Mouse (Mus musculus): ENCODE measurements around the gene Itpa. TPM values are rescaled to one million over a fixed set of nuclear protein-coding genes. Genes with fewer than 3 reads are reported as not detected.

Gene Itpa
- polyA plus RNA-seq, 1 experiment from 2014 or later: 60.8 TPM

GRCm38 (mm10) chr2:130663342-130663741 is 4.1 kb upstream of the Itpa start:
- Histone ChIP-seq H3K4me2 (replicated peaks; ENCODE audit: low read depth) (peak overlapping the region; percentile 70), H3K4me3 (ENCODE audit: low read depth, low read length) (no peak overlapping the region; the same call in 1 of the 2 replicates), H3K27ac (ENCODE audit: low read depth, low read length) (no peak overlapping the region), H3K4me1 (replicated peaks; ENCODE audit: control insufficient read depth, insufficient read depth, low read length) (peaks cover 4% of the 10 kb centered on the region), H3K36me3 (ENCODE audit: control insufficient read depth, insufficient read depth) (peaks cover 42% of the 10 kb centered on the region), H3K27me3 (replicated peaks; ENCODE audit: control insufficient read depth, insufficient read depth, low read length) (no peaks in the 10 kb centered on the region), H3K9ac (ENCODE audit: low read depth, low read length) (peak overlapping the region; percentile 89; the same call in 1 of the 2 replicates), H3K9me3 (ENCODE audit: control insufficient read depth) (no peaks in the 10 kb centered on the region)
- no peak for TF ChIP-seq CTCF (IDR thresholded peaks at IDR 0.05; ENCODE audit: low read depth)
- no peak for ATAC-seq
- WGBS: 89% methylated on average over 11 of the region's 11 CpGs

- H3K4me3 ChIP-seq (ENCODE audit: low read depth, low read length): peak within 1 kb of the TSS; percentile 57
- peaks cover 33% of the 10 kb centered on the region for H3K36me3 ChIP-seq (ENCODE audit: control insufficient read depth, insufficient read depth)
- peak within 1 kb of the TSS; percentile 70 for H3K4me2 ChIP-seq (replicated peaks; ENCODE audit: low read depth)
- TF ChIP-seq CTCF (IDR thresholded peaks at IDR 0.05; ENCODE audit: low read depth): peak; percentile 43
- H3K27me3 ChIP-seq (replicated peaks; ENCODE audit: control insufficient read depth, insufficient read depth, low read length): no peaks in the 10 kb centered on the region
- H3K9ac ChIP-seq (ENCODE audit: low read depth, low read length): peak within 1 kb of the TSS; percentile 89
- under 1% methylated on average over 40 of the region's 40 CpGs for WGBS
- no peaks in the 10 kb centered on the region for H3K9me3 ChIP-seq (ENCODE audit: control insufficient read depth)
- H3K4me1 ChIP-seq (replicated peaks; ENCODE audit: control insufficient read depth, insufficient read depth, low read length): peaks cover 4% of the 10 kb centered on the region
- peak within 1 kb of the TSS; percentile 99 for H3K27ac ChIP-seq (ENCODE audit: low read depth, low read length)
- ATAC-seq: peak; percentile 95
Measured at GRCm38 (mm10) chr2:130664102-130664701, 3.2 kb upstream of the Itpa start, which contains the start of gene Ddrgk1. Gene Ddrgk1 (minus strand): TSS chr2:130664659.

DNA sequence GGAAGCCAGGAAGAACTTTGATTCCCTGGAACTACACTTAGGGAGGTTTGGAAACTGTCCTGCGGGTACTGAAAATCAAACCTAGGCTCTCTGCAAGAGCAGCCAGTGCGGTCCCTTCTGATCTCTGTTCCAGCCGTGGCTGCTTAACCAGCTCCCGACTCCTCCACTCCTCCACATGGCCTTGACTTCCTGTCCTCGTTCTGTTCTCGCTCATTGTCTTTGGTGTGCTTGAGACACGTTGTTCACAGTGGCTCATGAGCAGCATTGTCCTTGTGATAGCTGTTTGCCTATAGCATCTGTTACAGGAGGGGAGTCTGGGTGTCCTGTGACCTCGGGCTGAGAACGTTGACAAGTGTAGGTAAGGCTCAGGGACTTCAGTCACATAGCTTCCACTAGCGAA is 9.8 kb downstream of the Itpa start:
- ATAC-seq: no peak
- H3K27ac ChIP-seq (ENCODE audit: low read depth, low read length): no peak overlapping the region
- no peak overlapping the region for H3K4me2 ChIP-seq (replicated peaks; ENCODE audit: low read depth)
- H3K4me1 ChIP-seq (replicated peaks; ENCODE audit: control insufficient read depth, insufficient read depth, low read length): no peaks in the 10 kb centered on the region
- no peak for TF ChIP-seq CTCF (IDR thresholded peaks at IDR 0.05; ENCODE audit: low read depth)
- no peak overlapping the region for H3K9ac ChIP-seq (ENCODE audit: low read depth, low read length)
- peaks cover 88% of the 10 kb centered on the region for H3K36me3 ChIP-seq (ENCODE audit: control insufficient read depth, insufficient read depth)
- H3K4me3 ChIP-seq (ENCODE audit: low read depth, low read length): no peak overlapping the region
- no peaks in the 10 kb centered on the region for H3K27me3 ChIP-seq (replicated peaks; ENCODE audit: control insufficient read depth, insufficient read depth, low read length)
- 81% methylated on average over 10 of the region's 10 CpGs for WGBS
- H3K9me3 ChIP-seq (ENCODE audit: control insufficient read depth): no peaks in the 10 kb centered on the region

GRCm38 (mm10) chr2:130679154-130679553 is 11.7 kb downstream of the Itpa start:
- peaks cover 81% of the 10 kb centered on the region for H3K36me3 ChIP-seq (ENCODE audit: control insufficient read depth, insufficient read depth)
- no peaks in the 10 kb centered on the region for H3K27me3 ChIP-seq (replicated peaks; ENCODE audit: control insufficient read depth, insufficient read depth, low read length)
- H3K4me1 ChIP-seq (replicated peaks; ENCODE audit: control insufficient read depth, insufficient read depth, low read length): no peaks in the 10 kb centered on the region
- H3K4me2 ChIP-seq (replicated peaks; ENCODE audit: low read depth): no peak overlapping the region
- 93% methylated on average over 12 of the region's 12 CpGs for WGBS
- no peaks in the 10 kb centered on the region for H3K9me3 ChIP-seq (ENCODE audit: control insufficient read depth)
- ATAC-seq: no peak
- H3K4me3 ChIP-seq (ENCODE audit: low read depth, low read length): no peak overlapping the region
- H3K27ac ChIP-seq (ENCODE audit: low read depth, low read length): no peak overlapping the region
- no peak for TF ChIP-seq CTCF (IDR thresholded peaks at IDR 0.05; ENCODE audit: low read depth)
- no peak overlapping the region for H3K9ac ChIP-seq (ENCODE audit: low read depth, low read length)

GRCm38 (mm10) chr2:130679899-130680298 is 12.5 kb downstream of the Itpa start:
- Histone ChIP-seq H3K4me1 (replicated peaks; ENCODE audit: control insufficient read depth, insufficient read depth, low read length) (no peaks in the 10 kb centered on the region), H3K9ac (ENCODE audit: low read depth, low read length) (no peak overlapping the region), H3K27me3 (replicated peaks; ENCODE audit: control insufficient read depth, insufficient read depth, low read length) (no peaks in the 10 kb centered on the region), H3K27ac (ENCODE audit: low read depth, low read length) (no peak overlapping the region), H3K9me3 (ENCODE audit: control insufficient read depth) (no peaks in the 10 kb centered on the region), H3K4me2 (replicated peaks; ENCODE audit: low read depth) (no peak overlapping the region), H3K4me3 (ENCODE audit: low read depth, low read length) (no peak overlapping the region), H3K36me3 (ENCODE audit: control insufficient read depth, insufficient read depth) (peaks cover 76% of the 10 kb centered on the region)
- no peak for ATAC-seq
- no peak for TF ChIP-seq CTCF (IDR thresholded peaks at IDR 0.05; ENCODE audit: low read depth)
- WGBS: 96% methylated on average over 6 of the region's 6 CpGs

GRCm38 (mm10) chr2:130681531-130681930 is 14.1 kb downstream of the Itpa start:
- H3K4me1 ChIP-seq (replicated peaks; ENCODE audit: control insufficient read depth, insufficient read depth, low read length): no peaks in the 10 kb centered on the region
- H3K9me3 ChIP-seq (ENCODE audit: control insufficient read depth): no peaks in the 10 kb centered on the region
- peaks cover 64% of the 10 kb centered on the region for H3K36me3 ChIP-seq (ENCODE audit: control insufficient read depth, insufficient read depth)
- no peak for ATAC-seq
- H3K9ac ChIP-seq (ENCODE audit: low read depth, low read length): no peak overlapping the region
- TF ChIP-seq CTCF (IDR thresholded peaks at IDR 0.05; ENCODE audit: low read depth): no peak
- H3K27ac ChIP-seq (ENCODE audit: low read depth, low read length): peak overlapping the region; percentile 28; the same call in 1 of the 2 replicates
- H3K4me3 ChIP-seq (ENCODE audit: low read depth, low read length): no peak overlapping the region
- no peaks in the 10 kb centered on the region for H3K27me3 ChIP-seq (replicated peaks; ENCODE audit: control insufficient read depth, insufficient read depth, low read length)
- no peak overlapping the region for H3K4me2 ChIP-seq (replicated peaks; ENCODE audit: low read depth)
- WGBS: 81% methylated on average over 3 of the region's 3 CpGs
